Mouse (Mus musculus) E14TG2a.4 (cell line): ENCODE data around the gene Pemt.

Experiments
- CTCF ChIP-seq: conservative IDR thresholded peaks from 2 replicates; pipeline ENCODE4 v1.5.1; 2014; ENCODE audit warnings: low read length
- NANOG ChIP-seq: IDR thresholded peaks from 2 replicates; pipeline ENCODE4 v1.6.1; 2014; ENCODE audit warnings: borderline replicate concordance, low read length, mixed read lengths

DNA sequence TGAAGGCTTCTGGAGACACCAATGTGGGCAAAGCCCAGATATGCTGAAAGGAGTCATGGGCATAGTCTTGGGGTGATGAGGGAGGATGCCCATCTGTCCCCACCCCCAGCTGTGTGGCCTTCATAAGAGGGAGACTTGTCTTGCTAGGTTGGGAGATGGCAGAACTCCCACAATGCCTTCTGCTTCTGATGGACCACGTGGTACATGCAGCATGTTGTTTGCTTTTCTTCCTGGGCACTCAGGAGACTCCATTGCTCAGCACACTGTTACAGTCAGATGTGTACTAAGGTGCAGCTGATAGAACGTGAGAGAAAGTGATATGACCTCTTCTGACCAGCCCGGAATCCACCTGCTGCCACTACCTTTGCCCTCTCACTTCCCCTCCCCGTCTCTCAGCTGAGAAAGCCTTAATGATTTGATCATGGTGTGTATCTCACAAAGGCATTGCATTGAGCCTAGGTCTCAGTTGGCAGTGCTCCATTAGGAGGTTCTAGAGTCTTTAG, 15.3 kb upstream of the Pemt start:
- TF ChIP-seq CTCF (no peak), NANOG (no peak)
